Mouse (Mus musculus): ENCODE measurements around the gene Htra1. TPM values are rescaled to one million over a fixed set of nuclear protein-coding genes. Genes with fewer than 3 reads are reported as not detected.

The Htra1 gene
- 100 to 1,000 TPM; 200 to 236 TPM for total RNA-seq (2021)
- long read RNA-seq, experiment 1, transcript Htra1-201 (9 exons, 2,041 nt), result major isoform, 641 of 663 reads
- long read RNA-seq, experiment 1, partial matches to known transcripts, result 3 of 663 reads
- long read RNA-seq, experiment 1, other reads (novel, unspliced or antisense), result 19 of 663 reads
- long read RNA-seq, experiment 2, transcript Htra1-201 (9 exons, 2,041 nt), result major isoform, 477 of 505 reads
- long read RNA-seq, experiment 2, partial matches to known transcripts, result 7 of 505 reads
- long read RNA-seq, experiment 2, other reads (novel, unspliced or antisense), result 21 of 505 reads

GRCm38 (mm10) chr7:130935793-130936471, at the start of gene Htra1:
Gene Htra1 (plus strand): TSS chr7:130936111.
- intact Hi-C loops (cut with DNase I), result loop anchor here (5.0 kb wide), 1 partner anchor 41 kb away; no protein-coding TSS in a partner anchor
- H3K4me3 ChIP-seq, result peak within 1 kb of the TSS; percentile 64
- TF ChIP-seq CTCF (IDR thresholded peaks at IDR 0.05), result no peak
- DNase-seq (ENCODE audit: extremely low spot score in 1 of 2, low spot score in 2 of 2), result peak; percentile 74 to 82
- H3K27ac ChIP-seq, result peak within 1 kb of the TSS; percentile 77

- no peak for TF ChIP-seq CTCF (IDR thresholded peaks at IDR 0.05)
- no peak overlapping the region for H3K4me3 ChIP-seq
- DNase-seq (ENCODE audit: extremely low spot score in 1 of 2, low spot score in 2 of 2), result no peak
- intact Hi-C loops (cut with DNase I), result no loop called here
- H3K27ac ChIP-seq, result peak overlapping the region; percentile 19; the same call in 1 of the 2 replicates
Measured at GRCm38 (mm10) chr7:130886246-130886645, 49.7 kb upstream of the Htra1 start.

DNA sequence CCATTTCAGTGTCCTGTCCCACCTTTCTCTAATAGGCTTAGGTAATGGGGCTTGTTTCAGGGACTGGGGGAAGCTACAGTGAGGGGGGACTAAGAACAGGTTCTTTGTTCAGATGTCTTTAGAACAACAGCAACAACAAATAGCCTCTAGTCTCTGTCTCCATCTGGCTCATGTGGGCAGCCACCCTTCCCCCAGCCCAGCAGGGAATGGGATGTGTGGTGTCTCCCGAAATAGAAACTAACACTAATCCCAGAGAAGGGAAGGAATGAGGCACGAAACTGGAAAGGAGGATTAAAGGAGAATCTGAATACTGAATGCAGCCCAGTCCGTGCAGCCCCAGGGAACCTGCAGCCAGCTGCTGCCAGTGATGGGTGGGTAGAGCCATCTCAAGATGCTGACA, 48.0 kb upstream of the Htra1 start:
- Histone ChIP-seq H3K27ac (peak overlapping the region; percentile 55), H3K4me3 (no peak overlapping the region)
- intact Hi-C loops (cut with DNase I), result no loop called here
- DNase-seq (ENCODE audit: extremely low spot score in 1 of 2, low spot score in 2 of 2), result peak in 1 of 2 experiments; percentile 41
- no peak for TF ChIP-seq CTCF (IDR thresholded peaks at IDR 0.05)

DNA sequence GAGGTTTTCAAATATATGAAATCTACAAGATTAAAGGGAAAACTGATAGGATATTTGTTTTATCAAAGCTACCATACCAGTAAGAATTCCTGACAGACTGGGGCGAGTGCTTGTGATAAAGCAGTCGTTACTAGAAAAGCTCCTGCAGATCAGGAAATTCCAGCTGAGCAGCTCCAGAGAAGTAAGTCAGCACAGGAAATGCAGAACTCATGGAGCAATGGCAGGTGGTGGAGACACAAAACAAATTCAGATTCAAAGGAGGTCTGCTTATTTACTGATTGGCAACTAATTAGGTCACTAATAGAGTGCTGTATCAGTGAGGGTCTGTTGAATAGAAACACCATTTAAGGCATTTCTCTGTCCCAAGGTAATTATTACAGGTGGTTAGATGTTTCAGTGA, 45.0 kb upstream of the Htra1 start:
- no peak overlapping the region for H3K4me3 ChIP-seq
- TF ChIP-seq CTCF (IDR thresholded peaks at IDR 0.05), result no peak
- H3K27ac ChIP-seq, result peak overlapping the region; percentile 10; the same call in 1 of the 2 replicates
- DNase-seq (ENCODE audit: extremely low spot score in 1 of 2, low spot score in 2 of 2), result no peak
- intact Hi-C loops (cut with DNase I), result no loop called here

GRCm38 (mm10) chr7:130892973-130893372, 42.9 kb upstream of the Htra1 start:
- DNase-seq (ENCODE audit: extremely low spot score in 1 of 2, low spot score in 2 of 2), result peak; percentile 37
- H3K27ac ChIP-seq, result peak overlapping the region; percentile 66
- TF ChIP-seq CTCF (IDR thresholded peaks at IDR 0.05), result no peak
- H3K4me3 ChIP-seq, result no peak overlapping the region
- intact Hi-C loops (cut with DNase I), result loop anchor here (2.0 kb wide), 1 partner anchor 26 kb away; no protein-coding TSS in a partner anchor

DNA sequence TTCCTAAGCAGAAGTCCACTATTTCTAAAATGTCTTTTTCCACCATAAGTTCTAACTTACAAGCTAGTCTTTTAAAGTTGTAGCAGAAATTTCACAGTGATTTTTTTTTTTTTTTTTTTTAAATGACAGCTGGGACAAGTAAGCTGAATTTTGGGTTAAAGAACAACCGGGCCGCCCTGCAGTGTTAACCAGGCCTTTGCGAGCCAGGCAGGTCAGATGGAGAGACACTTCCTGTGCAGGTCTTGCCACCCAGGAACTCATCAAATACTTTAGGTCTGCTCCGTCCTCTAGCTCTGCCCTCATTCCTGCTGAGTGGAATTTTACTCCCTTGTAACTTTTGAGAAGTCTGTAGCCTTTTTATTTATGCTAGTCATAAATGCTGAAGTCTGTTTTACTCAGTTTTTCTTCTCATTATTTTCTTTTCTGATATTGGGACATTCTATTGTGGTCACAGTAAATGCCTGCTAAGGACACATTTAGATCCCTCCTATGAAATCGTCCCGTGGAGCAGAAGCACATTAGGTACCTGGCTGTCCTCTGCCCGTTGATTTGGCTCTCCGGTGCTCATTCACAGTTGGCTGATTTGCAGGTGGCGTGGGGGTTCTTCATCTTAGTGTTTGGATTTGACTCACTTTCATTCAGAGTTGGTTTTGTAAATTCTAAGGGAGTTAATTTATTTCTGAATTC, 40.8 kb upstream of the Htra1 start:
- no peak for DNase-seq (ENCODE audit: extremely low spot score in 1 of 2, low spot score in 2 of 2)
- TF ChIP-seq CTCF (IDR thresholded peaks at IDR 0.05), result no peak
- intact Hi-C loops (cut with DNase I), result no loop called here
- no peak overlapping the region for H3K4me3 ChIP-seq
- H3K27ac ChIP-seq, result peak overlapping the region; percentile 78; the same call in 1 of the 2 replicates

DNA sequence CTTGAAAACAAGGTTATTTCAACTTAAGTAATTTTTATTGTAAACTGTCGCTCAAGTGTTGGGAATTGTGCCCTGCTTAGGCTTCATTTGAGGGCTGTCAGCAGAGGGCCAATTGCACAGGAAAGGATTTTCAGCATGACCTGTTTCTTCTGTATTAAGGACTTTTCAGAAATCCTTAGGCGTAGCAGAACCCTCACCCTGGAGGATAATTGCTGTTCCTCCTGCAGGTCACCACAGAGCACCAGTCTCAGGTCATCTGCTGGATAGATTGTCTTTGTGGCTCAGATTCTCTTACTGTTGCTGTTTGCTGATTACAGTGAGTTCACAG, 40.3 kb upstream of the Htra1 start:
- intact Hi-C loops (cut with DNase I), result no loop called here

GRCm38 (mm10) chr7:130896064-130896463, 39.8 kb upstream of the Htra1 start:
- no peak for DNase-seq (ENCODE audit: extremely low spot score in 1 of 2, low spot score in 2 of 2)
- TF ChIP-seq CTCF (IDR thresholded peaks at IDR 0.05), result no peak

More for the DNA sequence above, 40.3 kb upstream of the Htra1 start:
- Histone ChIP-seq H3K4me3 (no peak overlapping the region), H3K27ac (peak overlapping the region; percentile 78)
- no peak for TF ChIP-seq CTCF (IDR thresholded peaks at IDR 0.05)
- no peak for DNase-seq (ENCODE audit: extremely low spot score in 1 of 2, low spot score in 2 of 2)

GRCm38 (mm10) chr7:130897201-130897600, 38.7 kb upstream of the Htra1 start:
- no peak for TF ChIP-seq CTCF (IDR thresholded peaks at IDR 0.05)
- H3K4me3 ChIP-seq, result no peak overlapping the region
- intact Hi-C loops (cut with DNase I), result no loop called here
- DNase-seq (ENCODE audit: extremely low spot score in 1 of 2, low spot score in 2 of 2), result no peak
- H3K27ac ChIP-seq, result no peak overlapping the region

More at GRCm38 (mm10) chr7:130896064-130896463, 39.8 kb upstream of the Htra1 start:
- Histone ChIP-seq H3K27ac (peak overlapping the region; percentile 78), H3K4me3 (no peak overlapping the region)
- intact Hi-C loops (cut with DNase I), result no loop called here

GRCm38 (mm10) chr7:130898373-130898772, 37.5 kb upstream of the Htra1 start:
- intact Hi-C loops (cut with DNase I), result no loop called here
- Histone ChIP-seq H3K27ac (no peak overlapping the region), H3K4me3 (no peak overlapping the region)
- peak; percentile 39 for TF ChIP-seq CTCF (IDR thresholded peaks at IDR 0.05)
- DNase-seq (ENCODE audit: extremely low spot score in 1 of 2, low spot score in 2 of 2), result no peak

DNA sequence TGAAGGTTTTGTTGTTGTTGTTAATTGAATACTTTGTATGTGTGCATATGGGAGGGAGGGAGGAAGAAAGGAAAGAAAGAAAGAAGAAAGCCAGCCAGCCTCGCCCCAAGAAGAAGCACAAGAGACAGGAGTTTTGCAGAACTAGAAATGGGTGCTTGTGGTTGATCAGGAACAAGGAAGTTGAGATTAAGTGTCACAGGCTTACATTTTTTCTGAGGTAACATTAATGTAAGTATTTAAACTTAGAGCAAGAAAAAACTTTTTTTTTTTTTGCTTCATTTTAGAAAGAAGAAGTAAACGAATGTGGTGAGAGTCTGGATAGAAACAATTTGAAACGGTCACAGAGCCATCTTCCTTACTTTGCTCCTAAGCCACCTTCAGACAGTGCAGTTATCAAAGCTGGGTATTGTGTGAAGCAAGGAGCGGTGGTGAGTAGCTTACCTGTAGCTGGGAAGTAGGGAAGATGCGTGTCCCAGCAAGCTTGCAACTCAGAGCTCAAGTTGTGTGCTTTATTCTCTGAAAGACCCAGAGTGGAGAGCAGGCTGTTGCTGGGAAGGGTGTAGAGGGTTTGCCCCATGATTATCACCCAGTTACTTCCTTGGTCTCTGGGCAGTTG, 35.6 kb upstream of the Htra1 start:
- DNase-seq (ENCODE audit: extremely low spot score in 1 of 2, low spot score in 2 of 2), result no peak
- no peak overlapping the region for H3K27ac ChIP-seq
- TF ChIP-seq CTCF (IDR thresholded peaks at IDR 0.05), result no peak
- no peak overlapping the region for H3K4me3 ChIP-seq
- intact Hi-C loops (cut with DNase I), result no loop called here

All from left cerebral cortex, adult 2 months (tissue).